Mouse (Mus musculus) thymus, postnatal 14 days (tissue): Measurements from ENCODE around the gene 2010111I01Rik.
"Not testable (repeated sequence)": the region's sequence is repeated elsewhere in the genome, so short reads cannot be mapped to it uniquely, and the experiment has no call there.

Experiments
- DNase-seq: peaks from one replicate; pipeline ENCODE4 v3.0.0; 2021

Gene 2010111I01Rik

DNA sequence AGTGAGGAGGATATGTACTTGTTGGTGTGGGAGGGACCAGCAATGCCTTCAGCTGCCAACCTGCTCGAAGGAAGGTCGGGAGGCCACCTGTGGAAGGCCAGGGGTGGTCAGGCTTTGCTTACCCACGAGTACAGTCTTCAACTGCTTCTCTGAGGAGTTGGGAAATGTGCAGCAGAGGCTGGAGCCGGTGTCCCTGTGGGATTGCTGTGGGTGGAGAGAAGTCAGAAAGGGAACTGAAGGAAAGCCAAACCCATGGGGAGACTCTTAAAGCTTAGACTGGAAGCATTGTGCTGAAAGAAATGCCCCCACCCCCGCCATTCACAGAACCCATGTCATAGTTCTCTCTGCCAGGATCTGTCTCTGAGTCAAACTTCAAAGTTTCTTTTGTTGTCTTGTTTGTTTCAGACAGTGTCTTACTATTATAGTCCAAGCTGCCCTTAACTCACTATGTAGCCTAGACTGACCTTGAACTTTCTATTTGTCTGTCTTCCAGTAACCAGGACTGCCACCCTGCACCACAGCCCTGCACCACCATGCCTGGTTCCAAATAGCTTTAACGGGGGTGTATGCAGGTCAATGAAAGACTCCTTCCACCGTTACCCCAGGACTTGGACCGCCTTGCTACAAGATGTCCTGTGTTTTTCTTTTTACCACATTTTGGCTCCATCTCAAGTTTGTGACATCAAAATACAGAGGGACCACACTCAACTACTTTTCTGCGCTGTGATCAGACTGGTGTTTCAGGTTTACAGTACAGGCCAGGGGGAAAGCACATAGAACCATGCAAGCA is 358.8 kb downstream of the 2010111I01Rik start:
- DNase-seq: no peak

DNA sequence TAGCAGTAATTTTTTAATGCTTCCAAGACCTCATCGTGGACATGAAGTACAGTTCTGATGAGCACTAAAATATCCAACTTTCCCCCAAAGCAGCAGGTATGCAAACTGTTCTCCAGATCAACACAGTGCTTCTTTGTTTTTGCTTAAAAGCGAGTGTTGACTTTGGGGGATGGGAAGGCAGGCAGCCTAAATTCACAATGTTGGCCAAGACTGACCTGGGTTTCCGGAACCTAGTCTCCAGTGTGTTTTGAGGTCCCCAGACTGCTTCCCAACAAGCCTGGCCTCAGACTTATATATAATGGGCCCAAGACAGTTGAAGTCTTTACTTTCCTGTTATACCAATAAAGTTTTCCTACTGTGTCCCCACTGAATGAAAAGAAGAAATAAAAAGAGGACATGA is 359.6 kb downstream of the 2010111I01Rik start:
- DNase-seq: no peak

DNA sequence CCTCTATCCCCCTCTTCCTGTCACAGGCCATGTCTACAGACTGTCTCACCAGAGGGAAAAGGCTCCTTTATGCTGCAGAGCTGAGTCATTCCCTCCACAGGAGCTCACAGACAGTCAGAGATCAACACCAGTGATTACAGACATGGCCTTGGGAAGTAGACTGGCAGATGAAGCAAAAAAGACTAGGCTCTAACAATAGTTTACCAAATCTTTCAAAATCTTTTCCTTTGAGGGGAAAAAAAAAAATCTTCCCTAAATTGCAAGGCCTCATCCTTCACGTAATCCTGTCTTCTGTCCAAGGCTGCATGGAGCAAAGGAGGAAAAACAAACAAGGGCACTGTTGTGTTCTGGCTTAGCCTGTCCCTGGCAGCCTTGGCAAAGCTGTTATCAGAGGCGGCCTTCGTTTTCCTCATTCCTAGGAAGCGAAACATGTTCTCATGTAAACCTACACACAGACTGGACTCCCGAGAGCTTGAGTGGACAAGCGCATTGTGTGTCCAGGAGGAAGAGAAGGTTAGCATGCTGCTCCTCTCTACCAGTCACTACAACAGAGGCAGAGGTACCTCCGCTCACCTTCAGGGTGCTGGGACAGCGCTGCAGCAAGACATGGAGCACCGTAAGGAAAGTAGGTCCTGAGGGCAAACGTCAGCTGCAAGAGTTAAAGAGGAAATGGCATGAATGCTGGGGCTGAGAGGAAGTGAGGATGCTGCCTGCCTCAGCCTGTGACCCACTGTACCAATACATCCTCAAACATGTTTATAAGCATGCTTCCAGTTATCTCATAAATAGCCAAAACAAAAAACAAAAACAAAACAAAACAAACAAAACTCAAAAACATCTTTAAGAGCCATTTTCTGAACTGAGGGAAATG is 360.5 kb downstream of the 2010111I01Rik start:
- peak; percentile 36 for DNase-seq

DNA sequence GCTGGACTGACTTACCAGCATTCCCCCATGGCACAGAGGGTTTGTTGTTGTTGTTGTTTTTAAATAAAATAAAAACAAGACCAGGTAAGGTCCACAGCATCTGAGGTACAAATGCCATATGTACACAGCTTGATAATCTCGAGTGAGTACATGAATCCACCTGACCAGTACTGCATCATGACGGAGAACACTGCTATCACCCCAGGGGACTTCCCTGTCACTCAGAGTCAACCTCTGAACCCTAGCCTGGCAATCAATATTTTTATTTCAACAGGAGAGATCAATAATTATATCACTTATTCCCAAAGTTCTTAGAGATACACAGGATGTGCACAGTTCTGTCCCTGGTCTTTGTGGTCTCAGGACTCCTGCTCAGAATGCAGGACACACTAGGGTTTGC is 361.3 kb downstream of the 2010111I01Rik start:
- DNase-seq: no peak

DNA sequence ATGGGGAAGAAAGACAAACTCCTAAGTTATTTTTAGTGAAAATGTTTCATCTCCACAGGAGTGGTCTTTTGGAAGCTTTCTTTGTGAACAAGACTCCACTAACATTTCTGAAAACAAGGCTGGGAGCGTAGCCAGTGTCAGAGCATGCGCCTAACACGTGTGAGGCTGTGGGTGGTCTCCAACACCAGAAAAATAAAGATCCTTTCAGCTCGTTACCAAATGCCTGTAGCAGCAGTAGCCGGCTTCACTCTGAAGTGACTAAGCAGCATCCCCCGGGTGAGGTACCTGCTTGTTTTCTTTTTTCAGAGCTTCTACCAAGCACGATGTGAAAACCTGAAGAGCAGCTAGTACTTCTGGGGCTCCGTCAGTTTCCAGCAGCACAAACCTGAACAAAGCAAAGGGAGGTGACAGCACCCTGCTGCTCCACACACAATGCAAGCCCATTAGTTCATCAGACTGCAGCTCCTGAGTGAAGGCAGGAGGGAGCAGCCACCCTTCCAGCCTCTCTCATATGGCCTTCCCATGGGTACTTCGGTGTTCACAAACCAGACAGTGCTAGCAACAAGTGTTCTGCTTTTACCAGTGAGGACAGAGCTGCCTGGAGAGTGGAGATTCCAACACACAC is 365.7 kb downstream of the 2010111I01Rik start:
- no peak for DNase-seq

DNA sequence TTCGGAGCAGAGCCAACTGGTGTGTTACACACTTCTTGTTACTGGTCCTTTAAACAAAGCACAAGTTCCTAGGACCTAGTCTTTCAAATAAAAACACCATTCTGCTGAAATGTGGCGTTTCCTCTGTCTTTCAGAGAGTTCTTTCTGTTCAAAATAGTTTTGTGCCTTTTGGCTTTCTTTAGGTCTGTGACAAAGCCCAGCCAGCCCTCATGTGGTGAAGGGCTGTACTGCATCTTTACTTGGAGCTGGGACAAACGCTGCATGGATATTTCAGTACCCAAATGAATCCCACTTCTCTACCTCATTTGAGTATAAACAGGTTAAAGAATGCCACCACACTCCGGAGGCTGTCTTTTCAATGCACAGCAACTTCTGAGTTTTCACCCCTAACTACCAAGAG is 366.7 kb downstream of the 2010111I01Rik start:
- peak; percentile 71 for DNase-seq

DNA sequence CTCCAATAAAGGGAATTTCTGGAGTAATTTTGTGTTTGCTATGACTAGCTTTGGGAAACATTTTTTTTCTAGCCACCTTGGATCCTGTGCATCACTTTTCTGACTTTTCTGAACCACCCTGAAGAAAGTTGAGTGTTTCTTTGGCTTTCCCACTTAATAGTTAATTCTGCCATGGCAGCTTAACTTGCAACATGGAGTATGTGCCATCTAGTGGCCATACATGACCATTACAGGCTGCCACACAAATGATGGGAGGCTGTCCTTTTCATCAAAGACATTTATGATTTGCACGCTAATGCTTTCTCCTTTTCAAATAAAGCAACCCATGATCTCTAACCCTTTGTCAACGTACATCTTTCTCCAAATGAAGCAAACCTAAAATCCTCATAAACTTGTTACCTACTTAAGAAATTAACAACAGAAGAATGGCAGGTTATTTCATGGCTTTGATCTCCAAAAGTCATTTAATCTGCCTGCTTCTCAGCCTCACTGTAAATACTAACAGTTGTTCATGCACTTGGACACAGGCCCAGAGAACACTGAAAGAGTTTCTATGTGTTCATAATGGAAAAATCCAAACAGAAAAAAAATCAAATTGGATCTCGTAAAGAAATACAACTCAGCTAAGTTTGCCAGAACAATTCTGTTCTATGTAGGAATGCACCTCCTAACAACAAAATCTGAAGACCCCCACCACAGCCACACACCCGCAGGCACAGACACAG is 368.0 kb downstream of the 2010111I01Rik start:
- DNase-seq: peak; percentile 71

DNA sequence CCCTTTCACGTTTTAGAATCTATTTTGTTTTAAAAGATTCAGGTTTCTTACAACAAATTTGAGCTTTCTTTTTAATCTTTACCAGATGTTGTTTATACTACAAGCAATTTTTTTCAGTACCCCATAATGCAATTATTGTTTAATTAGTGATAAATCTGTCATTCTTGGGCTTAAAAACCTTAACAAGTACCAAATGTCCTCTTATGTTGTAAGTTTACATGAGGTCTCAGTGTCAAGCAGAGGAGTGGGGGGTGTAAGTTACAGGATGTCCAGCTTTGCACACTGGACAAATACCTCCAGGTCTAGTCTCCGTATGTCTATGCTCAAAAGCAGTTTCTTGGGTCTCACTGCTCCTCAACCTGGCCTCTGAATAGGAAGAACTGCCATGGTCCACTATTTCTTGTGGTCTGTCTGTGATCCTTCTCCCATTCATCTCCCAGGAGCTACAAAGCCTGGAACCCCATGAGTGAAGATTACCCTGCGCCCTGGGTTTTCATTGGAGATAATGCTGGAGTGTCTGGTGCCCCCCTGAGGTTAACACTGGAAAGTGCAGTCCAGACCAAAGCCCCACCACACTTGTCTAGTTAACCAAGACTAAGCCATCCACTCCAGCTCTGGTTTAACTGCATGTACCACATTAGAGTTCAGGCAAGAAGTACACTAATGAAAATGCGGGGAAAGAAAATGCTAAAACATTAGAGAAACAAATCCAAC is 370.9 kb downstream of the 2010111I01Rik start:
- peak; percentile 45 for DNase-seq

DNA sequence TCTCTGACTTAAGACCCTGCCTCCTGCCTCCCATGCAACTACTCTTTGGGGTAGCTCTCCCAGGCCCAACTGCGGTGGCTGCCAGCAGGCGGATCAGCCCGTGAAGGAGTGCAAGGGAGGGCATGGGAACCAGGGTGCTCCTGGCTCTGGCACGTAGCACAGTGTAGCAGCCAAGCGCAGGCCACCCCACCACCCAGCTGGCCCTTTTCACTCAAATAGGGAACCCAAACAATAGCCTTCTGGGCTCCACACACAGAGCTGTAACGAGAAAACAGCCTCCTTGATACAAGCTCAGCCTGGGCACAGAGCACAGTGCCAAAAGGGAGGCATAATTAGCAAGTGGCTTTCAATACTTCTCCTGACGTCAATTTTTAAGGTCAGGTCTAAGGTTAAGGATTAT is 371.6 kb downstream of the 2010111I01Rik start:
- no peak for DNase-seq

DNA sequence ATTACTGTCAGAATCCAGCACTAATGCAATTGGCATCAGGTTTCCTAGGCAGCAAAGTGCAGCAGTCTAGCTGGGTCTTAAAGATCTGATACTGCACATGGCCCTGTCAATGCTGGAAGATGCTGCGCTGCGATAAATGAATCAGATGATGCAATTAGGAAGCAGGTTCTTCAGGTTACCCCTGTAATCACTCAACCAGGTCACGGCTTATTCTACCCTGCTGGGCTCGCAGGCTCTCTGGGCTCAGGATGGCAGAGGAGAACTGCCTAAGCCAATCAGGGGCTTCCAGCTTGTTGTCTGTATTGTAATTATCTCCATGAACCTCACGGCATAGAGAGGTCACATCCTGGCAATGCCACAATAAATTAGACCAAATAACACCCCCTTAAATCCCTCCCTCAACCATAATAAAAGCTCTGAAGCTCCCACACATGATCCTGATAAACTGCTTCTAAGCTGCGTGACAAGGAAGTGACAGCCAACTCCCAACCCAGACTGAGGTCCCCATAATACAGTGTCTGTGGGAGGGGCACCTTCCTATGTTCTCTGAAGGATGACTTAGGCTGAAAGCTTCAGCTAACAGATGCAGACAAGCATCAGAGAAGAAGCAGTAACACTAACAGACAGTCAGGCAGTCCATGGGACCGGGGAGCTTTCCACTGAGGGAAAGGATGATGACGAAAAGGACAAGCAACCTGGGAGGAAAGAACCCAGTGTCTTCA is 372.7 kb downstream of the 2010111I01Rik start:
- DNase-seq: no peak

DNA sequence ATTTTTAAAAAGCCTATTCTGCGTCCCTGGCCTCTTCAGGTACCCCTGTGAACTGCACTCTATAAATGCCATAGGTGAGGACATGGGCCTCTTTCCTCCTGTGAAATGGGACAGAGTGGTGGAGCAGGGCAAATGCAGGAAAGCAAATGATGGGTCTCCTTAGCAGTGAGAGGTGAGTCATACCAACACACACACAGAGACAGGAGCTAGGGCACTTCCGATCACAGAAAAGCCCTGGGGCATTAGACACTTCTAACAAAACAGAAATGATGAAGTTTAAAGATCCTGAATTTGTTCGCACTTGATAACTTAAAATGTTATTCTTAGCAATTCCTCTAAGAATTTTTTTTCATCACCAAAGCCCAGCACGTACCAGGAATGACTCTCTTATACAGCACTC is 375.3 kb downstream of the 2010111I01Rik start:
- DNase-seq: no peak

DNA sequence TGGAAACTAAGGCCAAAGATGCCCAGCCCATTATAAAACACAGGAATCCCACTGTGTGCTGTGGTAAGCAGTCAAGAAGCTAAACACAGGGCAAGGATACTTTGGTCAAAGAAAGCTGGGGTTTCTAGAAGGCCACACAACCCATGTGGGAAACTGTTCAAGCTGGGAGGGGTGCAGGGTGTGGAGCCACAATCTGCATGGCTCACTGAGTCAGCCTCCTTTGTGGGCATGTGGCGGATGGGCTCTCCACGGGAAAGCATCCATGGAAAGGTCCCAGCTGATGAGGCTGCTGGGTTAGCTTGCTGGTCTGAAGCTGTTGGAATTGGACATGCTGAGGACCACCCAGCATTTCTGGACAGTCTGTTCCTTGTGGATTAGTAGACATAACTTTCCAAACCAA is 378.1 kb downstream of the 2010111I01Rik start:
- no peak for DNase-seq

DNA sequence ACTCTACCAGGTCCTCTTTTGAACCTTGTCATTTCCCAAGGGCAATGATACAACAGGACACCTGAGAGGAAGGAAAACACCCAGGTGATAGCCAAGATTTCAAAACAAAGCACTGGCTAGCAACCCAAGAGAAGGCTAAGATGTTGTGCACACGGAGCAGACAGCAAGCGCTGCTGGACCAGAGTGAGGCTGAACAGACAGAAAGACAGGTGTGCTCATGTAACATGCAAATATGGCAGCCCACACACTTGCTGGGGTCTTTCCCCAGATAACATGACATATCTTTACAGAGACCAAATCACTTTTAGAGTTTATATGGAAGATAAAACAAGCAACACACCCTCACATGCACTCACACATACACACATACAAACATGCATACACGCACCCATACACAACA is 379.8 kb downstream of the 2010111I01Rik start:
- DNase-seq: no peak

DNA sequence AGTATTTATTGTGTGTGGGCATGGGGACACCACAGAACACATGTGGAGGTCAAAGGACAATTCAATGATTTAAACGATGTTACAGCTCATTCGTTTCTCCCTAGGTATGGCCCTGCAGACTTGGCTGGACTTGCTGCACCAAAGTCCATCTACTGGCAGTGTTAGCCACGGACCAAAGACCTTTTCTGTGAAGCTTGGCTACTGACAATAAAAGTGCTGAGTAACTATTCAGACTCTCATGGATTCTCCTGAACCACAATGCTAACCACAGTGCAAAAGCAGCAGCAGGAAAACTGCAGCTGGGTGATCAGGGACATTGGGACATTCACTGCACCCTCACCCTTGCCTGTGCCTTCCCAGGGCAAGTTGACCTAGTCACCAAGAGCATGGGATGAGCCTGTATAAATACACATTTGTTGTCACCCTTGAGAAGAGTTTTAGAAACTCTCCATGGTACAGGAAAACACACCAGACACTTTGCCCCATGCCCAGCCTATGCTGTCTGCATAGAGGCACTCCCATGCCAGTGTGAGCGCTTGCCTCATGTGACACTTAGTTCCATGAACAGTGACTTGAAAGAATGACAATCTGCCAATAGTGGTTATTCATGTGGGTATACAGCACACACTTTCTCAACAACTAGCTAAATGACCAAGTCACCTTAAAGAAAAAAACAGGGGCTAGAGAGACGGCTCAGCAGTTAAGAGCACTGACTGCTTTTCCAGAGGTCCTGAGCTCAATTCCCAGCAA is 381.0 kb downstream of the 2010111I01Rik start:
- DNase-seq: no peak

DNA sequence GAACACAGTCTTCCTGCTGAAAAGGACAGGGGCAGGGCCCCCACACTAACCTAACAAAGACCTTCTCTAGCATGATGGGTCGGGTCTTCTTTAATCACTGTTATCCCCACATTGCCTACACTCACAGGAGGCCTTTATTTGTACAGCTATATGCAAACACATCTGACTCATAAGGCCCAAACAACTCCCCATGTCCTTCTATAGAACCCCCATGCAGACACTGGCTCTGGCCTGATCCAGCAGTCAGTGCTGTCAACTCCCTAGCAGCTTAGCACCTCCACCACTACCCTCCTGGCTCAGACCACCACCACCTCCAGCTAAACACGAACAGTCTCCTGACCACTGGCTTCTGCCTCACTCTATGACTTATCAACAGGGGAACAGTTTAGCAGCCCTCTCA is 382.9 kb downstream of the 2010111I01Rik start:
- no peak for DNase-seq

DNA sequence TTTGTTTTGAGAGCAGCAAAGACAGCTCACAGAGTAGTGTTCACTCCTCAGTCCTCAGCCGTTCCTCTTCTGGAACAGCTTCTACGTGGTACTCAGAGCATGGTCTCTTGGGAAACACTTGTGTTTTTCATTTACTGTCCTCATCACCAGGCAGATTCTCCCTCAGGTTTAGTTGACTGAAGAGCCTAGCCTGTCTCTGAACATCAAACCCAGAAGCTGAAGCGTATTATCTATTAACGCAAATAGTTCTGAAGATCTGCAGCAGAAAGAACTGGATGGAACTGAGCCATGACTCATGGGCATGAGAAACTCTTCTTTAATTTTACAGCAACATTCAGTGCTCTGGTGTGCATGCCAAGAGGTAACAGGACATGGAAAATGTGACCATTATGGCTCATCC is 385.4 kb downstream of the 2010111I01Rik start:
- DNase-seq: no peak

DNA sequence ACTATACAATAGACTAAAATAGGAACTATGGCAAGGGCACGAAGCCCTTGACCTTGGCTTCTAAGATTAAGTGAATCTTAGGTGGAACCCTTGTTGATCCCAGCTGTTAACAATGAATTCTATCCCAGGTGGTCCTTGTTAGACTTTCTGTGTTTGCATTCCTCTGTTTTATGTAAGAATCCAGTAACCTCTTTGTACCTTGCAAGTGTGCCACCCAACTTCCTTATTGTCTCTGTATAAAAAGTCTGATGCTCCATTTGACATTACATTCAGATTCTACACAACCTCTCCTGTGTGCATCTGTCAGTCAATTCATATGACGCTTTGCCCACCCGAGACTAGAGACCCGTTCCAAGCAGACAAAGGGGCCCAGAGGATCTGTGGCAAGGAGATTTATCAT is 388.6 kb downstream of the 2010111I01Rik start:
- DNase-seq: not testable (repeated sequence)

DNA sequence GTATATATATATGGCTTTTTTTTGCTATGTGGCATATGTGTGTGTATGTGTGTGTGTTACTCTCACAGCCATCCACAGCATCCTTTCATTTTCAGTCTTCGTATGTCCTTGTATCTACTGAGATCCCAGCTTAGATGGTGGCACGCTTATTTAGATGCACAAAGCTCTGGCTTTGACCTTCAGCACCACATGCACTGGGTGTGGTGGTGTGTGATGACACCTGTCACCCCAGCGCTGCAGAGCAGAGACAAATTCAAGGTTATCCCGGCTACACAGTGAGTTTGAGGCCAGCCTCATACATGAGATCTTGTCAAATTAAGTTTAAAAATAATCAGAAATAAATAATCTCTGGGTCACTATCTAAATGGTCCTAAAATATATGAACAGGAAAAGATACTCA is 391.4 kb downstream of the 2010111I01Rik start:
- DNase-seq: no peak

DNA sequence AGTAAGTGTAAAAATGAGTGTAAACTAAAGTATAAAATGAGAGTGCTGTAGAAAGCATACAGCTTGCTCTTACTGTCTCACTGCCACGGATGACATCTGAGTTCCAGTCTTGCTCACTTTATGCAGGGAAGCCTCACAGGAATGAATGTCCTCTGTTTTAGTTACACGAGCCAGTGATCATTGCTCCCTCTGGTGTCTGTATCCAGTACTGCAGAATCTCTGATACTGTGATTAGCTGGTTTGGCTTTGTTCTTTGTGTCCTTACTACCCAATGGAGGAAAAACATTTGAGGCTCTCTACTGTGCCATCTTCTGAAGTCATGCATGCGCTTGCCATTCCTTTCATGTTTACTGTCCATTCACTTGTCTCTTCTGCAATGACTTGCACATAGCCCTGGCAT is 391.9 kb downstream of the 2010111I01Rik start:
- DNase-seq: peak; percentile 65

DNA sequence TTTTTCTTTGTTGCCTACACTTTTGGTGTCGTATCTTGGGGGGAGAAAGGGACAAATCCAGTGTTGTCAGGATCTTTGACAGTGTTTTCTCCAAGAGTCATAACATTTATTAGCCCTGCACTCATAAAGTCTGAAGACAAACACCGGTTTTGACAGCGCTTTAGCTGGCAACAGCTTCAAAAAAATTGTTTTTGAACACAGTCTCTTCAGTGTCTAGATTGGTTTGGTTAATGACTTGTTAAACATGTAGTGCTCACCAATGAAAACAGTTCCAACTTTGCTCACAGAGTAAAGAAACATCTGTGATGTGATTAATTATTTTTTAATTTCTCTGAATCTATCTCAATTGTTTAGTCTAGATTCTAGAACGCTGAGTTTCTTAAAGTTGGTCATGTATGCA is 394.7 kb downstream of the 2010111I01Rik start:
- DNase-seq: no peak
